Mouse (Mus musculus): ENCODE measurements at regions not wholly inside any gene's neighbourhood (a gene's known extent, or its start where the extent isn't known, plus 50 kb on each side); places are given as distances from the start of the nearest gene placed in this dataset.

GRCm38 (mm10) chr1:75692781-75693180 is 146.7 kb downstream of the Slc4a3 start:
- DNase-seq = no peak

GRCm38 (mm10) chr1:75693231-75693914 is 147.3 kb downstream of the Slc4a3 start:
- no peak for DNase-seq

GRCm38 (mm10) chr1:75704832-75705650 is 159.0 kb downstream of the Slc4a3 start:
- DNase-seq = peak; percentile 38

- DNase-seq = no peak
Observed at GRCm38 (mm10) chr1:75706126-75706525, 160.1 kb downstream of the Slc4a3 start.

GRCm38 (mm10) chr1:75723431-75723830 is 177.4 kb downstream of the Slc4a3 start:
- no peak for DNase-seq

GRCm38 (mm10) chr1:75725329-75725728 is 179.3 kb downstream of the Slc4a3 start:
- DNase-seq = no peak

- no peak for DNase-seq
Observed at GRCm38 (mm10) chr1:75728859-75729258, 182.8 kb downstream of the Slc4a3 start.

- no peak for DNase-seq
Observed at GRCm38 (mm10) chr1:75733791-75734190, 187.7 kb downstream of the Slc4a3 start.

- DNase-seq = no peak
Observed at GRCm38 (mm10) chr1:75738651-75739050, 192.6 kb downstream of the Slc4a3 start.

- DNase-seq = no peak
Observed at GRCm38 (mm10) chr1:75749665-75750221, 203.7 kb downstream of the Slc4a3 start.

- no peak for DNase-seq
Observed at GRCm38 (mm10) chr1:75772131-75772530, 226.1 kb downstream of the Slc4a3 start.

GRCm38 (mm10) chr1:75773014-75773413 is 226.9 kb downstream of the Slc4a3 start:
- no peak for DNase-seq

GRCm38 (mm10) chr1:75778889-75779288 is 232.8 kb downstream of the Slc4a3 start:
- no peak for DNase-seq

GRCm38 (mm10) chr1:75783206-75783605 is 237.1 kb downstream of the Slc4a3 start:
- DNase-seq = no peak

GRCm38 (mm10) chr1:75786173-75786820 is 240.2 kb downstream of the Slc4a3 start:
- no peak for DNase-seq

GRCm38 (mm10) chr1:75791509-75791908 is 245.4 kb downstream of the Slc4a3 start:
- DNase-seq = no peak

- no peak for DNase-seq
Observed at GRCm38 (mm10) chr1:75797793-75798192, 251.7 kb downstream of the Slc4a3 start.

- DNase-seq = peak; percentile 75
Observed at GRCm38 (mm10) chr1:75798375-75799099, 252.5 kb downstream of the Slc4a3 start.

GRCm38 (mm10) chr1:75804473-75804872 is 258.4 kb downstream of the Slc4a3 start:
- DNase-seq = no peak

- DNase-seq = no peak
Observed at GRCm38 (mm10) chr1:75812471-75812870, 266.4 kb downstream of the Slc4a3 start.

GRCm38 (mm10) chr1:75826202-75826601 is 280.1 kb downstream of the Slc4a3 start:
- no peak for DNase-seq
